Comparison of ENCODE assay signal across 10 mouse cellular contexts in the genomic region with DNA sequence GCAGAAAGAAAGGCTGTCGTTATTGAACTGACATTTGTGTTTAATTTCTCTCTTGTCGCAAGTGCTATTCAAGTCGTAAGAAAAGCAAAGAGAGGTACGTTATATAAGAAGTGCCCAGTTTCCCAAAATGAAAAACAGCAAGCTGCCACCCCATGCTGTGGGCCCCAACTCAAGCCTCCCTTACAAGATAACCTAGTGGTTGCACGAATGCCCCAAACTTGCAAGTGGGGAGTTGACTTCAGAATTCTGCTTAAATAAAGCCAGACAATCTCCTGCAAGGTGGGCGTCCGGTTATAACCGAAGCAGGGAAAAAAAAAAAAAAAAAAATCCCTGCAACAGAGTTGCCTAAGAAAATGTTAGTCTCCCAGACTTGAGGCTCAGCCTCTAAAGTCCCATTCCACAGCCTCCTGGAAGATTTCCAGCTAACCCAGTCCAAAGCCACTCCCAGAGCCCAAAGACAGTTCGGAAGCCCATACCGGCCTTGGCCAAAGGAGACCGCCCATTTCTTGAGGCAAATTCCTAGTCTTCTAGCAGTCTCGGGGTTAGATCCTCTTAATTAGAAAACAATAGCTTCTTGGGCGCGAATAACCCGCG. TPM values are rescaled to one million over a fixed set of nuclear protein-coding genes. Genes with fewer than 3 reads are reported as not detected.
DNase-seq lines count a peak whose midpoint lies in the region; ATAC-seq lines count a peak whose summit lies in the region.
"Had no signal": no experiment of that assay in that cellular context is flagged by ENCODE, and none has a peak within 500 bp of the region (broad histone marks: within the 10 kb centered on the region; RNA-seq: fewer than 3 reads in every experiment).

No protein-coding gene starts in this region.

- no peak for ATAC-seq in kidney, embryonic 14.5 days (ENCODE audit: low FRiP score, low TSS enrichment)
- no peak for ATAC-seq in hindbrain, embryonic 15.5 days (ENCODE audit: low FRiP score, low read depth)
- ATAC-seq in midbrain, embryonic 15.5 days (replicated peaks): no peak
- ATAC-seq in CD4-positive, CD25-positive, alpha-beta regulatory T cell, adult 4 months: no peak

- H3K27ac ChIP-seq in kidney, embryonic 14.5 days (ENCODE audit: low read depth, low read length): no peak overlapping the region
- peak overlapping the region; percentile 69 for H3K27ac ChIP-seq in embryonic facial prominence, embryonic 10.5 days (replicated peaks)
- no peak overlapping the region for H3K27ac ChIP-seq in hindbrain, embryonic 15.5 days (replicated peaks)
- H3K27ac ChIP-seq in midbrain, embryonic 15.5 days: no peak overlapping the region

- peak overlapping the region; percentile 82 for H3K4me2 ChIP-seq in kidney, embryonic 14.5 days (replicated peaks; ENCODE audit: low read depth, low read length)
- peak overlapping the region; percentile 54 for H3K4me2 ChIP-seq in hindbrain, embryonic 15.5 days
- peak overlapping the region; percentile 47 for H3K4me2 ChIP-seq in midbrain, embryonic 15.5 days

- peaks cover 61% of the 10 kb centered on the region for H3K27me3 ChIP-seq in kidney, embryonic 14.5 days (ENCODE audit: control insufficient read depth, insufficient read depth, low read length)
- H3K27me3 ChIP-seq in embryonic facial prominence, embryonic 10.5 days (replicated peaks; ENCODE audit: low read depth, poor library complexity, severe bottlenecking): peaks cover 68% of the 10 kb centered on the region
- peaks cover 62% of the 10 kb centered on the region for H3K27me3 ChIP-seq in hindbrain, embryonic 15.5 days
- H3K27me3 ChIP-seq in midbrain, embryonic 15.5 days (replicated peaks): peaks cover 65% of the 10 kb centered on the region
- H3K27me3 ChIP-seq: CH12.LX had no signal

- 6% methylated on average over 16 of the region's 16 CpGs for WGBS in kidney, embryonic 14.5 days
- 3% methylated on average over 16 of the region's 16 CpGs for WGBS in embryonic facial prominence, embryonic 10.5 days
- 10% methylated on average over 16 of the region's 16 CpGs for WGBS in hindbrain, embryonic 15.5 days
- WGBS in midbrain, embryonic 15.5 days: 6% methylated on average over 16 of the region's 16 CpGs

- no peaks in the 10 kb centered on the region for H3K36me3 ChIP-seq in kidney, embryonic 14.5 days (ENCODE audit: control insufficient read depth, insufficient read depth, low read length)
- no peaks in the 10 kb centered on the region for H3K36me3 ChIP-seq in embryonic facial prominence, embryonic 10.5 days (replicated peaks)
- H3K36me3 ChIP-seq in hindbrain, embryonic 15.5 days: no peaks in the 10 kb centered on the region
- H3K36me3 ChIP-seq in midbrain, embryonic 15.5 days (replicated peaks): no peaks in the 10 kb centered on the region

- H3K9me3 ChIP-seq in kidney, embryonic 14.5 days (ENCODE audit: control insufficient read depth, low read length): no peaks in the 10 kb centered on the region; the same call in 1 of the 2 replicates
- H3K9me3 ChIP-seq in embryonic facial prominence, embryonic 10.5 days: 0 out of 2 replicates have a peak, but pooled peaks cover 3% of the 10 kb centered on the region
- no peaks in the 10 kb centered on the region for H3K9me3 ChIP-seq in hindbrain, embryonic 15.5 days
- no peaks in the 10 kb centered on the region for H3K9me3 ChIP-seq in midbrain, embryonic 15.5 days

- H3K4me1 ChIP-seq in kidney, embryonic 14.5 days (ENCODE audit: control insufficient read depth, insufficient read depth, low read length): peaks cover 5% of the 10 kb centered on the region; the same call in 1 of the 2 replicates
- H3K4me1 ChIP-seq in embryonic facial prominence, embryonic 10.5 days: peaks cover 36% of the 10 kb centered on the region
- H3K4me1 ChIP-seq in hindbrain, embryonic 15.5 days (replicated peaks): peaks cover 10% of the 10 kb centered on the region
- peaks cover 14% of the 10 kb centered on the region for H3K4me1 ChIP-seq in midbrain, embryonic 15.5 days

- H3K4me3 ChIP-seq in kidney, embryonic 14.5 days (ENCODE audit: low read length): peak overlapping the region; percentile 48
- peak overlapping the region; percentile 66 for H3K4me3 ChIP-seq in embryonic facial prominence, embryonic 10.5 days
- peak overlapping the region; percentile 32 for H3K4me3 ChIP-seq in hindbrain, embryonic 15.5 days
- peak overlapping the region; percentile 28 for H3K4me3 ChIP-seq in midbrain, embryonic 15.5 days
- H3K4me3 ChIP-seq: erythroblast, embryonic 14.5 days had no signal

- no peak for DNase-seq in kidney, adult 18-20 months
- no peak for DNase-seq in embryonic facial prominence, embryonic 10.5 days (ENCODE audit: low spot score)
- no peak for DNase-seq in thymus, postnatal 14 days
- DNase-seq in yolk sac, embryonic 10.5 days (ENCODE audit: low spot score): no peak

- H3K9ac ChIP-seq in kidney, embryonic 14.5 days (ENCODE audit: low read depth, low read length): peak overlapping the region; percentile 4; the same call in 1 of the 2 replicates
- H3K9ac ChIP-seq in hindbrain, embryonic 15.5 days: no peak overlapping the region
- H3K9ac ChIP-seq in midbrain, embryonic 15.5 days: no peak overlapping the region

RNA-seq across cellular contexts. Expression of gene Sp9, which starts 8.5 kb away (rescaled TPM):
- 0.11 and 0.19 TPM in 2 replicates for polyA plus RNA-seq in kidney, embryonic 14.5 days (2014; fragmentation: Nextera tagmentation; extraction: Ambion mirVana)
- polyA plus RNA-seq in embryonic facial prominence, embryonic 10.5 days (2016; fragmentation: Nextera tagmentation; extraction: Ambion mirVana): 0.39 and 0.67 TPM in 2 replicates
- polyA plus RNA-seq in hindbrain, embryonic 15.5 days (2015; fragmentation: Nextera tagmentation; extraction: Ambion mirVana): 1.2 TPM in 2 replicates
- polyA plus RNA-seq in midbrain, embryonic 15.5 days (2015; fragmentation: Nextera tagmentation; extraction: Ambion mirVana): 3.5 and 5.3 TPM in 2 replicates
- polyA plus RNA-seq in CD4-positive, CD25-positive, alpha-beta regulatory T cell, adult 4 months (2017; shearing (Covaris generic)): not detected
- polyA plus RNA-seq: erythroblast, embryonic 14.5 days had no signal

RNA-seq across cellular contexts. Expression of gene Ola1, which starts 44.5 kb away (rescaled TPM):
- polyA plus RNA-seq in kidney, embryonic 14.5 days (2014; fragmentation: Nextera tagmentation; extraction: Ambion mirVana): 96.6 and 96.7 TPM in 2 replicates
- 100 and 101 TPM in 2 replicates for polyA plus RNA-seq in embryonic facial prominence, embryonic 10.5 days (2016; fragmentation: Nextera tagmentation; extraction: Ambion mirVana)
- 92.9 and 97.7 TPM in 2 replicates for polyA plus RNA-seq in hindbrain, embryonic 15.5 days (2015; fragmentation: Nextera tagmentation; extraction: Ambion mirVana)
- 84.1 and 91.3 TPM in 2 replicates for polyA plus RNA-seq in midbrain, embryonic 15.5 days (2015; fragmentation: Nextera tagmentation; extraction: Ambion mirVana)
- polyA plus RNA-seq in CD4-positive, CD25-positive, alpha-beta regulatory T cell, adult 4 months (2017; shearing (Covaris generic)): 10 to 100 TPM; 77.4 to 77.6 TPM

RNA-seq across cellular contexts. Expression of gene Scrn3, which starts 49.1 kb away (rescaled TPM):
- polyA plus RNA-seq in kidney, embryonic 14.5 days (2014; fragmentation: Nextera tagmentation; extraction: Ambion mirVana): 9.8 and 14.5 TPM in 2 replicates
- polyA plus RNA-seq in embryonic facial prominence, embryonic 10.5 days (2016; fragmentation: Nextera tagmentation; extraction: Ambion mirVana): 14.7 and 15.3 TPM in 2 replicates
- 7.3 and 8.2 TPM in 2 replicates for polyA plus RNA-seq in hindbrain, embryonic 15.5 days (2015; fragmentation: Nextera tagmentation; extraction: Ambion mirVana)
- 6.9 and 7.7 TPM in 2 replicates for polyA plus RNA-seq in midbrain, embryonic 15.5 days (2015; fragmentation: Nextera tagmentation; extraction: Ambion mirVana)
- polyA plus RNA-seq in CD4-positive, CD25-positive, alpha-beta regulatory T cell, adult 4 months (2017; shearing (Covaris generic)): 10 to 100 TPM; 11.4 to 11.5 TPM

RNA-seq across cellular contexts. Expression of gene Cir1, which starts 49.2 kb away (rescaled TPM):
- 24.1 and 31.8 TPM in 2 replicates for polyA plus RNA-seq in kidney, embryonic 14.5 days (2014; fragmentation: Nextera tagmentation; extraction: Ambion mirVana)
- 16.8 and 18.0 TPM in 2 replicates for polyA plus RNA-seq in embryonic facial prominence, embryonic 10.5 days (2016; fragmentation: Nextera tagmentation; extraction: Ambion mirVana)
- polyA plus RNA-seq in hindbrain, embryonic 15.5 days (2015; fragmentation: Nextera tagmentation; extraction: Ambion mirVana): 26.2 and 29.0 TPM in 2 replicates
- polyA plus RNA-seq in midbrain, embryonic 15.5 days (2015; fragmentation: Nextera tagmentation; extraction: Ambion mirVana): 26.2 and 27.4 TPM in 2 replicates
- 10 to 100 TPM; 18.1 to 29.4 TPM for polyA plus RNA-seq in CD4-positive, CD25-positive, alpha-beta regulatory T cell, adult 4 months (2017; shearing (Covaris generic))
